Mouse (Mus musculus): ENCODE measurements around the gene Ahnak.

- TF ChIP-seq POLR2A (IDR thresholded peaks at IDR 0.05; ENCODE audit: borderline replicate concordance, extremely low read depth, low read depth, low read length) = no peak
- no peak for TF ChIP-seq CTCF (IDR thresholded peaks at IDR 0.05; ENCODE audit: insufficient read depth, low read length)
Measured at GRCm38 (mm10) chr19:9043123-9043522, 54.0 kb downstream of the Ahnak start.

Measured in lung, adult 2 months (tissue).